Mouse (Mus musculus) frontal cortex, postnatal 10 days (tissue): ENCODE data around the gene Aldh3a2.

ENCODE experiments used
- DNase-seq, 2 experiments: peaks; one replicate each; pipeline ENCODE4 v3.0.0; 2022; ENCODE audit warnings: low spot score in 2 of 2, mixed read lengths in 1 of 2

The Aldh3a2 gene

DNA sequence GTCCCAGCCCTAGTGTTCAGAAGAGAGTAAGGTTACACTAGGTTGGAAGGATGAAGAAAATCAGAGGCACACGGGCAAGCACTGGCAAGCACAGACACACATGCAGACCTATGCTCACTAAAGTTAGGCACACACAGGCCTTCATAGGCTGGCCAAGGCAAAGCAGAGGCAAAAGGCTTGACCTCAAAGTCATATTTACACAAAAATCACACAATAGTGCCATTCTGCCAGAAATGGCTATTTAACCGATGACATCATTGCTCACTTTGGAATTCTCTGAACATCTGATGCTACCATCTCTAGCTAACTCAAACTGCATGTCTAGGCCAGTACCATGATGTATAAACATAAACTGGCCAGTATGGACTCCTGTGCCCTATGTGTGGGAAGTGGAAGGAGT is 6.7 kb upstream of the Aldh3a2 start:
- no peak for DNase-seq

DNA sequence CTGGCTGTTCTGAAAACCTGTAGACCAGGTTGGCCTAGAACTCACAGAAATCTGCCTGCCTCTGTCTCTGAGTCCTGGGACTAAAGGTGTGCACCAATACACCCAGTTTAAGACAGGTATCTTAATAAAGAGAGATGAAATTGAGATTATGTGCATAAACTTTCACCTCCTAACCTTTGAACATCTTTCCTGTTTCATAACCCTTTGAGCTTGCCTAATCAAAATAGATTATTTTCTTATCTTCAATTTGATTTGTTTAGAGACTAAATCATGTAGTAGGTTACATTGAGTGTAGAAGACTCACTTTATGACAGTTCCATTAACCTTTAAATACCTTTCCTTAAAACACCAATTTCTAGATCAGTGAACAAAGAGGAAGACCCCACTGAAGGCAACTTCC is 4.3 kb upstream of the Aldh3a2 start:
- DNase-seq = no peak

DNA sequence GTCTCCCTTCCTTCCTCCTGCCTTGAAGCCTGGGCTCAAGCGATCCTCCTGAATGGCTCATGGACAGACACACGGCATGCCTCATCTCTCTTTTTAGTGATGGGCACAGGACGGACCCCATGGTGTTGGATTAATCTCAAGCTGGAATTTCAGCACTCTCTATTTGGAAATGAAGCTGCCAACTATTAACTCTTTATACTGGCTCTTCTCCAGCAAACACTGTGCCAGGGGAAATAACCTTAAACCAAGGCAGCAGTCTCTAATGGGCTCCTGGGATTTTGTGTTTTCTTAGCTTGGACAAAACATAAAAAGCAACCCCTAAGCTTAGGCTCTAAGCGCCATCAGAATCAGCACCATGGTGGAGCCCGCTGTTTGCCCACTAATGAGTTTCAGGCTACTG is 3.1 kb upstream of the Aldh3a2 start:
- no peak for DNase-seq

DNA sequence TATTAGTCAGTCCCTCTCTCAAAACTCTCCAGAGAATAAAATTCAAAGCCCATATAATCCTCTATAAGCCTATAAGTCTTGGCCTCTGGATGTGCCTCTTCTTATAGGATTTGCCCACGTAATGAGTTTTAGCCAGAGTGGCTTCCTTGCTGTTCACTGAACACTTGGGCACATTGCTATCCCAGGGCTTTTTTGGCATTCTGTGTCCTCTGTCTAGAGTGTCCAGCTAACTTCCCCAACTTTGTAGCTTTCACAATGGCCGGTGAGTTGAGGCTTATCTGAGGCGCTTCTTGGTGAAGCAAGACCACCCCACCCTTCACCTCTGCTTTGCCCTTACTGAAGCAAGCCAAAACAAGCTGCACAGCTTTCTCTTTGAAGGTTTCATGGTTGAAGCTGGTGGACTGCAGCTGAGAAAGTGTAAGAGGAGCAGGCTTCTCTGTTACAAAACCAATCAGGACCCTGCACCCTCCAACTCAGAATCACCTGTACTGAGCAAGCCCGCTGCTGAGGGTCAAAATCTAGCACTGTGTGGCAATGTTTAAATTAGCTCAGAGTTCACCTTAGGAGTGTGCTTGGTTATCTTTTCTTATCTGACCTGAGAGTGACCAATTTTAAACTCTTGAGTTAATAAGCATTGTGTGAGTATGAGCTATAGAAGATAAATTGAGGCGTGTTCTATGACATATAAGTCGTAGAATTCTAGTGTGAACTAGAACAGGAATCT is 1.5 kb upstream of the Aldh3a2 start:
- DNase-seq = no peak

DNA sequence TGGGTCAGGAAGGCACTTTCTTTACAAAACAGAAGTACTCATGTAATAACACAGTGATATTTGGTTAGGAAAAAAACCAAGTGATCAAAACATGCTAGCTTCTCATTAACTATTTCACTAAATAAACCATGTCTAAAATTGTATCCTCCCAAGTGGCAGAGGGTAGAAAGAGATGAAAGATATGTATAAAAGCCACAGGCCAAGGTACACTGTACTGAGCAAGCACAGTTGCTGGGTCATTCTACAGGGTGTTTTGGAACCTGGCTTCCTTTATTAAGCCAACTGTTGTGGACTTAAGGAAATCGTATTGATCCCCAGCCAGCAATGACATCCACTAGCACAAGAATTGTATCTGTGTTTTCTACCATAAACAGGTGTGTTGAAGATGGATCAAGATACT is 3.4 kb downstream of the Aldh3a2 start:
- DNase-seq = no peak

DNA sequence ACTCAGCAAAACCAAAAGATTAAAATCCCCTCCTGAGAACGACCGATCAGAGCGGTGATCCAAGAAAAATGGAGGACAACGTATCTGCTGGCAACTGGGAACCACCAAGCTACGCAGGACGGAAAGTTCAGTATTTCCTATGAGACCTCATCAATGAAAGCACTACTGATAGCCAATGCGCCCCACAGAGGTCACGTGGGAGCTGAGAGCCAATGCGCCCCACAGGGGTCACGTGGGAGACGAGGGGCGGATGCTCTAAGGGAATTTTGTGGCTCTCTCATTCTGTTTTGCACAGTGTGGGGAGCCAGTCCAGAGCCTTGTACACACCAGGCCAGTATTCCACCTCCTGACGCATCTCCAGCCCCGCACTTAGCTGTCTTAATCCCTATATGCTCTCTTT is 4.7 kb downstream of the Aldh3a2 start:
- no peak for DNase-seq

DNA sequence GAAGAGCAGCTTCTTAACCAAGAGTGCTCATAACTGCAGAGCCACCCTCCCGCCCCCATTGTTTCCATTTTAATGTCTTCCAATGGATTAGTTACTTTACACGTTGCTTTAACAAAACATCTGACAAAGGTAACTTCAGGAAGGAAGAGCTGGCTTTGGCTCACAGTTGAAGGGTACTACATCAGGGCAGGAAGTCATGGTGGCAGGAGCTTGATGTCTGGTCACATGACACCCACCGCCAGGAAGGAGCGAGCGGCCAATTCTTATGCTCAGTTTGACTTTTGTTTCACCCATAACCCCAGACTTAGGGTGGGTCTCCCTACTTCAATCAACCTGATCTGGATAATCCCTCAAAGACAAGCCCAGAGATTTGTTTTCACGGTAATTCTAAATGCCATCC is 8.2 kb downstream of the Aldh3a2 start:
- DNase-seq = no peak

DNA sequence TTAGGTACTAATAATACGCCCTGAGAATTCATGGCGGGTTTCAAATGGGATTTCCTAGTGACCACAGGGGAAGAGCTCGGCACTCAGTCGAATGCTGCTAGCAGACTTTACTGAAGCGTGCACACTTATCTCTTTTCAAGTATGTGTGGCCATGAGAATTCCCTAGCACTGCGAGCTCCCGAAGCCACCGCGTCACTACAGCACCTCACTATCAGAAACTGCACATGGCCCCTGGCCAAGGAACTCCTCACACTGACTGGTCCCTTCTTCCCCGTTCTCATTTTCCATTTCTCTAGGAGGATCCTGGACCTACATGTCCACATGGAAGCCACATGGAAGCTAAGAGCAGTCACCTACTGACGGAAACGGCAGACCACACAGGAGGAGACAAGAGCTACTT is 14.5 kb downstream of the Aldh3a2 start:
- DNase-seq = no peak

DNA sequence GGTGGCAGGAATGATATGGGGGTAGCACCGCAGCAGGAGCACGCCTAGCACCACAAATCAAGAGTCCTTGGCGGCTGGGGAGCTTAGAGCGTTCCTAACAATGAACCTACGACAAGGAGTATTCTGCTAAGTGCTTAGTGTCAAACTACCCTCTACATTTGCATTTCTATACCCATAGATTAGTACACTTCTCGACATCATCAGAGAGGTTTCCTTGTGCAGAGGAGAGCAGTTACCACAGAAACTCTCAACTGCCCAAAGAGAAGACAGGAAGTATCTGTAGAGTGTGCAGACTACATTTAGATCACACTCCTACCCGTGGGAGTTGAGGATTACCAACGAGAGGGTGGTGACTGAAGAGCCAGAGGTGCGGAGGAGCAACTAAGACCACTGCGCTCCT is 15.5 kb downstream of the Aldh3a2 start:
- DNase-seq = no peak

DNA sequence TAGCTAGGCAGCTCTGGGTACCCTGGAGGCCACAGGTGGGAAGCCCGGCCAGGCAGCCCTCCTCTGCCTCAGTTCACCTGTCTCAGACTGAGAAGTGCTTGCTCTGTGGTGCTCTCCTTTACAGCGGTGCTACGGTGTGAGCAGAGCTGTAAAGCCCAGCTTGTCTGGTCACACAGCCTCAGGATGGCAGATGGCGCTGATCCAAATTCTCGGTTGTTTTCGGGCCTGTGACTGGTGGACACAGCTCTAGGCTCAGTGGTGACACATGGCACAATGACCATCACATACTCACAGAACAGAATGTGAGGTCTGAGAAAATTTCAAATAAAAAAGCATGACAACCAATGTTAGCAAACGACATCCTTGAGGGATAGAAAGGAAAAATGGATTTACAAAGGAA is 22.9 kb downstream of the Aldh3a2 start:
- no peak for DNase-seq

DNA sequence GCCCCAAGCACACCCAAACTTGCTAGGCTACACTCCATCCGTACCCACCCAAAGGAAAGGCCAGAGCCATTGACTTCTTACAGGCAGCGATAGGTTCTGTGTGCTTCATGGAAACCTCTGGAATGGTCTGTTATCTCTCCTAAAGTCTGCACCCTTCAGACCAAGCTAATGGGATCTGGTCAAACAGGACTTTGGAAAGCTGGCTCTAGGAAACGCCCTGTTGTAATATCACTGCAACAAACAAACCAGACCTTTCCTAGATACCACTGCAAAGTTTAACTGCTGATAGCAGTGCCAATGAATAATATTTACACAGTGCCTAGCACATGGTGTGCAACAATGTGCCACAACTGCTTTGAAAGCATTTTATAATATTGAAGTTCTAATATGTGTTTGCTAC is 31.2 kb downstream of the Aldh3a2 start:
- no peak for DNase-seq

DNA sequence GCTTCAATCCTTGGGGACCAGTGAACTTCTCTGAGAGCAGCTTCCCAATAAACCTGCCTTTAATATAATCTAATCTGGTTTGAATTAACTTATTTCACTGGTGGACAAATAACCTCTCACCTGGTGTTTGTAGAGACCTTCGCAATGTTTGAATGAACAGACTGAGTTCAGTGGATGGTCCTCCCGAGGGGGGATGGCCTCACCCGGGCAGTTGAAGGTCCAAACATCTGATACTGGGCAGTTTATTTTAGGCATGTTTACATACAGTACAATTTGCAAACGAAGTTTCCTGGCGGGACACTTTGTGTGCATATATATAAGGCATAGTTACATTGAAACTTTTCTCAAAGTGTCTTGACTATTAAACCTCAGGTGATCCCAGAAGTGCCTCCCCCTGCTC is 33.1 kb downstream of the Aldh3a2 start:
- DNase-seq = no peak

DNA sequence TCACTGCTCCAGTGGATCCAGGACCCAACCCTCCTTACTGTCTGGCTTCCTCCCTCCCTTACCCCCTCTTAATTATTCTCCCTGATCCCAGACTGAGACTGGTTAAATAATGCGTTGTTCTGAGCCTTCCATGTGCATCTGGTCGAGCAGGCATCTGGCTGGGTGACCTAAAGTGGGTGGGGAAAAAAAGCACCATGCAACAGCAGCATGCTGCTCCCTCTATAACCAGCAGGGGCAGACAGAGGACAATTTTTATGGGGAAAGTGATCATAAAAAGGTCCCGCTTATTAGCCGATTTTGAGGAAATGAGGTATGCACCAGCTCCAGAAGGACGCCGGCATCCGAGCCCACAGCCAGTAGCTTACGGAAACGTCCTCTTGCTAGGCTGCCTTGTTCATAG is 35.9 kb downstream of the Aldh3a2 start:
- peak in 1 of 2 experiments; percentile 38 for DNase-seq

DNA sequence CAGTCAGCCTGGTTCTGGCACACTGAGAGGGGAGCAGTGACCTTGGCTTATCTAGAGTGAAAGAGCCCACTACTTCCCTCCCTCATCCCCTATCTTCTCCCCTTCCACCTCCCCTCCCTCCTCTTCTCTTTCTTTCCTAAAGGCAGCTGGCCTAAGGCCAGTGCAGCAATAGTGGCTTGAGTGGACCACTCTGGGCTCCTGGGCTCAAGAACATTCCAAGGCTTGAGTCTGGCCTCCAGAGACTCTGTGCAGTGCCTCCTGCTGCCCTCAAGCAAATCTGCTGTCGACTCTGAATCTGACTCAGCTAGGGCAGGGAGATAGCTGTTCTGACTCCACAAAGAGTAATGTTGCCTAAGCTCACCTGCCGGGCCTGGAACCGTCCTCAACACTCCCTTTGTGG is 38.9 kb downstream of the Aldh3a2 start:
- no peak for DNase-seq

DNA sequence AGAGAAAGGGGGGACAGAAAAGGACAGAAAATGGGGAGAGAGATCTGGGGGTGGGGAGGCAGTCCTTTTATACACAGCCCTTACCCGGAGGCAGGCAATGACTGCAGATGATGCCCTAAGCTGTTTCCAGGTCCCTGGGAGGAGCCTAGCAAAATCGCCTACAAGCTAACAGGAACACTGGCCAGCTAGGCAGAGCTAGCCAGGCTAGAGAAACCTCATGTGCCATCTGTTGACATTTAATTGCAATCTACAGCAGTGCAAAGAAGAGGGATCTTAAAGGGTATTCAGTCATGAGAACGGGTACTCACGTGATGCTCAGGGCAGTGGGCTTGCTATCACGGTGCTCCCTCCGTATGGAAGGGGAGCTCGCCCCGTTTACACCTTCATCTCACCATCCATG is 39.4 kb downstream of the Aldh3a2 start:
- no peak for DNase-seq

DNA sequence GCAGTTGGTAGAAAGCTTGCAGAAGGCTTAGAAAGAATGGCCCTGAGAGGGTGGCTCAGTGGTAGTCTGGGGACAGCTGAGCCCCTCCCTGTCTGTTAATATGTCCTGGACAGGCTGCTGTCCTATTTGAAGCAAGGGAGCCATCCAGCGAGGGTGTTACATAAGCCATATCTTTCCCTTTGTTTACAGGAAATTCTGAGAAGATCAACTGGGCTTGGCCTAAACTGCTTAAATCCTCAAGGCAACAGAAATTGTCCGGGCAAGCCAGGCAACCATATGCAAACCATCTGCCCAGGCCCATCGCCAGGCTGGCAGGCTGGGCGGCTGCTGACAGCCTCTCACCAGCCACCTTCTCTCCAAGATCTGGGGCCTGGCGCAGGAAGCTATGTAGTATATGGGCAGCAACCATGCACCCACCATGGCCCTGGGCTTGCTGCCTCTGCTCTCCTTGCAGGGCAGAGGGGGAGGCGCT is 41.3 kb downstream of the Aldh3a2 start:
- DNase-seq = peak; percentile 26 to 33

DNA sequence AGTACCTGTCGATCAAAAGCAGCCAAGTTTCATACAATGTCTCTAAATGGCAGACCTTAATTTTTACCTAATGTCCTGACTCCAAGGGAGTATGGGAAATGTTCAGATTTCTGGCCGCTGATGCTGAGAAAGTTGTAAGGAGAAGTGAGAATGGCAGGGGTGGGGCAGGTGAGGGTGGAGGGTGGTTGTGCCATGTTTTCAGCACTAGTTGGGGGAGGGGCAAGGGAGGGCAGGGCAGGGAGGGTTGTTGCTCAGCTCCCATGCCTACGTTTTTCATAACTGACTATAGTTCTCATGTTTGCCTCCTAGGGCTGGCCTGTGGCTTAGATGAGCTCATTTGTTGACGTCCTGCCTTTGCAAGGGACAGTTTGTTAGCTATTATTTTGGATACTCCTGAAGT is 41.8 kb downstream of the Aldh3a2 start:
- no peak for DNase-seq

DNA sequence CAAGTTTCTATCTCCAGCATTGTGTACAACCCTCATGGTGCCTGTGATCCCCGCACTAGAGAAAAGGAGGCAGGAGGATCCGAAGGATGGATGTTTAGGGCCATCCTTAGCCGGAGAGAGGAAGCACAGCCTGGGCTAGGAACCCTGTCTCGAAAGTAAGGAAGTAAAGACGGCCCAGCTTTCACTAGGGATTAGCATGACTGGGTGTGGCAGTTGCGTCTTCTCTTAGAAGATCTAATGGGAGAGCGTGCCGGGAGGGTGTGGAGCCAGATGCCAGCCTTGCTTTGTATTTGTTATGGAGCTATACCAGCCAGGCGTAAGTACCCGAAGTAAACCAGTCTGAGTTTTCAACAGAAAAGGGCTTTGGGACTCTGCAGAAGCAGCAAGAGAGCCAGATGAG is 42.4 kb downstream of the Aldh3a2 start:
- no peak for DNase-seq

DNA sequence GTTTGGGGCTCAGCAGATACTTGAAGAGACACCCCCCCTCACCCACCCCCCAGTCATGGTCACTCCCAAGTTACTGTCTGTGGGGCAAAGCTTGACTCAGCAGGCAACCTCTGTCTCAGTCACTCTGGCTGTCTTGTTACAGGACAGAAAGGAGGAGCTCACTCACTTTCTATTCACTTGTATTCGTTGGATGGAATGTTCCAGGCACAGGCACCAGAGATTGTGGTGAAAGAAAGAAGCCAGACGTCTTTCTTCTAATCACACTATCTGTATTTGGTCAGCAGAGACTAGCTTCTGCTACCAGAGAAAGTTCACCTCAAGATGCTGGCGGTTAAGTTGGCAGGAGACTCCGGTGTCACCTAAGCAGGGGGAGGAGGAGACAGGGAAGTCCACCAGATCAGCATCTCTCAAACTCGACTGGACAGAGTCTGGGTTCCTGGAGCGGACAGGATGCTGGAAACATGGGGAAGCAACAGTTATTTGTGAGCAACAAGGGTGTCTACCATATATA is 43.0 kb downstream of the Aldh3a2 start:
- no peak for DNase-seq

DNA sequence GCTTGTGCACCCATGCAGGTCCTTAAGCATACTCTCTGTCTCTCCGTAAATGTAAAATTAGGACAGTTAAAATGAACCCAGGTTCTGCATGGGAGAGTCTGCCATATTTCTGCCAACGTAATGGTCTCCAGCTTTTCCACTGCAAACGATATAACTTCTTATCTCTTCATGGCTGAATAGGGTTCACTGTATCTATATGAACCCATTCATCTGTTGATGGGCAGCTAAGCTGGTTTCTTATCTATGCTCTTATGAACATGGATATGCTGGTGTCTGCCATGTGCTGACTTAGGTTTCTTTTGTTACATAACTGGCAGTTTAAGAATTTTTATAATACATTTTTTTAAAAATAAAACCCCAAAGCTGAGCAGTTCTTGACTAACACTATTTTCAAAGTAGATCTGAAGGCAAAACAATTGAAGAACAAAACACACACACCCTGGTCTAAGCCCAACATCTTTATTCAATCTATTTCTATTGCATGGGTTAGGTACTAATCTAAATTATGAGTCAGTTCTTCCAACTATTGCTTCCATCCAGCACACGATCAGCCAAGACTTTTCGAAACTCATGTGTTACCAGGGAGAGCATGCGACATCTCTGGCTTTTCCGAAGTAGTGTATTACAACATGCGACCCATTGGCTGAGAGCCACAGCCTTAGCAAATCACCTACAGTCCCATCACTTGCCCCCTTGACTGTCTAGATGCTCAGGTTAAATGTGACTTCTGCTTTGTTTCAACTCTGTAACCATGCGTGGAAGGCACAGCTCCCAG is 44.1 kb downstream of the Aldh3a2 start:
- DNase-seq = no peak

DNA sequence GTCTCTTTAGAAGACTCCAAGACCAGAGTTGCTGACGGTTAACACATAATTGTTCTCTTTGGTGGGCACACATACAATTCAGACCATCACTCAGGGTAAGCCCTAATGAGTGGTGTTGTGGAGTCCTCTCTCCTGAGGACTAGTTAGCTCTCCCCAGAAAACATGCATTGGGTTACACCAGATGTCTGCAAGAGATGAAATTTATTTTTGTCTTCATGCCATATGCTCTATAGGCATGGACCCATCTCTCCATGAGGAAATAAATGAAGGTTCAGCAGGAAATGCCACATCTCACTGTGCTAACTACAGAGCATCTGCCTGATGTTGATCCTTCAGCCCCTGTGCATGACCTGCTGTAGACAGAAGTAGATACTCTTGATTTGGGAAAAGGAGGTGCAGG is 45.3 kb downstream of the Aldh3a2 start:
- DNase-seq = no peak

DNA sequence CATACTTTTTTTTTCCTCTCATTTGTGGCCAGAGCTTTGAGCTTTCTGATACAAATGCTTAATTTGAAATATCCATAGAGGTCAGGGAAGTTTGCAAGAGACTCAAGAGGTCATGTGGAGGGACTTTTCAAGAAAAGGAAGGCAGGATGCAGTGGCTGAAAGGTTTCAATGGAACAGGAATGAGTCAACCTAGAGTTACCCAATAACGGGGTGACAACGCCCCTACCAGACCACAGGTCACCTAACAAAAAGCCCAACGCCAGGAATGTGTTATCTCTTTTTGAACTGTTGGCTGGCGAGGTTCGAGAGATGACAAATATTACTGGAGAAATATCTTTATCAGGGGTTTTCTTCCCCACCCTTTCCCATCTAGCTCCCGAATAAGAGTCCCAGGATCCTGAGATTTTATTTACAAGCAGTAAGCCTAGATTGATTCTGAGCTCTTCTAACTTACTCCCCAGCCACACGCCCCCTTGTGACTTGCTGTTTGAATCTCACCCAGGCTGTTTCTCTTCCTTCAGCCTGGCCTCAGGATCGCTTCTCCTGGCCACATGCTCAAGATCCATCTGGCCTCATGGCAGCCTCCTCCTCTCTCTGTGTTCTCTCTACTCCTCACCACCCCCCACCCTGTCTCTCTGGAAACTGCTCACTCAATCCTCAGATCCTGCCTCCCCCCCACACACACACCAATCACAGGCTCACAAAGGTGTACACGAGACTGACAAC is 46.9 kb downstream of the Aldh3a2 start:
- DNase-seq = peak in 1 of 2 experiments; percentile 35

DNA sequence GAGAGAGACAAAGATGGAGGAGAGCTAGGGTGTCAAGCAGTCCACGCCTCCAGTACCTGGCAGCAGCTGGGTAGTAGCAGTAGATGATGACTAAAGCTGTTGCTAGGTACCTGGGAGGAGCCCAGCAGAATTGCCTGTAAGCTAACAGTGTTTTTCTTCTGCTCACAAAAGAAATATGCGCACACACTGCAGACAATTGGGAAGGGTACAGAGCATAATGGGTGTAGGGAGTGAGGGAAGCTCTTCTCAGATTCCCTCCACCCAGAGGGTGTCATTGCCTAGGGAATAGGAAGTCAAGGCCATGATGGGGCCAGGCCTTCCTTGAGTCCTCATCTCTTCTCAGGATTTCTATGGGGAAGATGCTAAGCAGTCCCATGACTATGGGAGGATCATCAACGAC is 51.3 kb downstream of the Aldh3a2 start:
- DNase-seq = no peak
